Mouse (Mus musculus) MEL-GATA-1-ER (cell line): ENCODE measurements around the gene Plxdc1.

Experiments used
- DNase-seq: peaks from one replicate; pipeline ENCODE4 v3.0.0-alpha.2; 2012; ENCODE audit warnings: low read depth; ENCODE audit errors: extremely low read depth

The Plxdc1 gene

GRCm38 (mm10) chr11:97988530-97989096, 2.4 kb upstream of the Plxdc1 start:
- peak; percentile 86 for DNase-seq

- peak; percentile 90 for DNase-seq
Observed at GRCm38 (mm10) chr11:97987551-97988526, 1.6 kb upstream of the Plxdc1 start.

- DNase-seq, result no peak
Observed at GRCm38 (mm10) chr11:97986738-97987465, 658 bp upstream of the Plxdc1 start.

GRCm38 (mm10) chr11:97983983-97984382, 2.3 kb downstream of the Plxdc1 start:
- DNase-seq, result no peak

- no peak for DNase-seq
Observed at GRCm38 (mm10) chr11:97983506-97983905, 2.7 kb downstream of the Plxdc1 start.

- no peak for DNase-seq
Observed at GRCm38 (mm10) chr11:97982721-97983120, 3.5 kb downstream of the Plxdc1 start.

GRCm38 (mm10) chr11:97980531-97980966, 5.7 kb downstream of the Plxdc1 start:
- DNase-seq, result no peak

GRCm38 (mm10) chr11:97979824-97980495, 6.3 kb downstream of the Plxdc1 start:
- no peak for DNase-seq

- DNase-seq, result no peak
Observed at GRCm38 (mm10) chr11:97978392-97978791, 7.9 kb downstream of the Plxdc1 start.

GRCm38 (mm10) chr11:97977797-97978196, 8.4 kb downstream of the Plxdc1 start:
- DNase-seq, result no peak

GRCm38 (mm10) chr11:97974746-97975145, 11.5 kb downstream of the Plxdc1 start:
- DNase-seq, result no peak

GRCm38 (mm10) chr11:97974141-97974540, 12.1 kb downstream of the Plxdc1 start:
- no peak for DNase-seq

GRCm38 (mm10) chr11:97972434-97972833, 13.8 kb downstream of the Plxdc1 start:
- no peak for DNase-seq

- DNase-seq, result no peak
Observed at GRCm38 (mm10) chr11:97971232-97971631, 15.0 kb downstream of the Plxdc1 start.

- DNase-seq, result no peak
Observed at GRCm38 (mm10) chr11:97970771-97971170, 15.5 kb downstream of the Plxdc1 start.

- no peak for DNase-seq
Observed at GRCm38 (mm10) chr11:97968385-97968784, 17.9 kb downstream of the Plxdc1 start.

GRCm38 (mm10) chr11:97967114-97967513, 19.1 kb downstream of the Plxdc1 start:
- DNase-seq, result no peak

- DNase-seq, result no peak
Observed at GRCm38 (mm10) chr11:97960907-97961306, 25.3 kb downstream of the Plxdc1 start.

GRCm38 (mm10) chr11:97959300-97959680, 27.0 kb downstream of the Plxdc1 start:
- DNase-seq, result no peak

GRCm38 (mm10) chr11:97958641-97959299, 27.5 kb downstream of the Plxdc1 start:
- no peak for DNase-seq
